Mouse (Mus musculus): ENCODE data around the gene Stk19.
A peak's percentile ranks its signal among the peaks of the same experiment; 100 is the strongest.

DNA sequence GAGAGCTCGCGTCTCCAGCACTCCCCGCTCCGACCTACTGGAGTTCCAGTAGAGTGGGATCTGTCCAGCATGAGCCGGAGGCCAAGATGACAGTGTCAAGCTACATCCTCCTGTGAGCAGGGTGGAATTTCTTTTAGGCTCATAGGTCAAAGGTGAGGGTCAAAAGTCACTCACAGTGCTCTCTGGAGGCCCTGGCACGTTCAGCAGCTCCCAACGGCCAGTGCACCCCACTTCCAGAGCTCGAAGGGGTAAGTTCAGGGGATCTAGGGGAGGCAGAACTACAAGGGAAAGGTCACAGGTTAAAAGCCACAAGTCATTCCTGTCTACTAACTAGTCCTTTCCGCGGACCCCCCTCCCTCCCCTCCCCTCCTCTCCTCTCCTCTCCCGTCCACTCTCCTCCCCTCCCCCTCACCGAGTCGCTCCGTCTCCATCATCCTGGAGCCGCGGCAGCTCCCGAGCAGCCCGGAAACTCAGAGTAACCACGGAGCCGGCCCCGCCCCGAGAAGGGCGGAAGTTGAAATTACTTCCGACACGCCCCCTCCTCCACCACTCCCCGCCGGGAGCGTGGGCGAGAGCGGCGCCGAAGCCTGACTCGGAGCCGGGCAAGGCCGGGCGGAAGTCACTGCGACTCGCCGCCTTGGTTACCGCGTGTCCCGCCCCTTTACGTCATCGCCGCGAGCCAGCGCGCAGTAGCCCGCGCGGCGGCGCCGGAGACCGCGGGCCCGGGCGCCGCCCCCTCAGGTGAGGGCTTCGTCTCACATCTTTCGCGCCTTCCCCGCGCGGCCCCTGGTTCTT is 13.2 kb upstream of the Stk19 start, which contains the start of the genes Skiv2l and Nelfe:
- TF ChIP-seq CTCF (IDR thresholded peaks at IDR 0.05; ENCODE audit: extremely low read depth, insufficient read depth, low read length) (no peak), POLR2A (IDR thresholded peaks at IDR 0.05; ENCODE audit: extremely low read depth, insufficient read depth, low read length) (peak; percentile 33; the same call in 1 of the 2 replicates)

Data from cortical plate, adult 2 months (tissue).